Mouse (Mus musculus) liver, postnatal 0 days (tissue): ENCODE measurements around the gene Cth.
"Not testable (repeated sequence)": the region's sequence is repeated elsewhere in the genome, so short reads cannot be mapped to it uniquely, and the experiment has no call there.

Experiments
- CTCF ChIP-seq: sonication (generic); IDR thresholded peaks from 2 replicates; pipeline ENCODE4 v1.5.1; 2016; ENCODE audit warnings: antibody characterized with exemption, low read depth
- EP300 ChIP-seq: IDR thresholded peaks from 2 replicates; pipeline ENCODE4 v1.6.1; 2016; ENCODE audit warnings: antibody characterized with exemption, low read depth, mild to moderate bottlenecking

GRCm38 (mm10) chr3:157933223-157933622 is 8.3 kb upstream of the Cth start:
- TF ChIP-seq EP300, CTCF: not testable (repeated sequence)
